Mouse (Mus musculus): ENCODE results near the gene Nemf. TPM values are rescaled to one million over a fixed set of nuclear protein-coding genes. Genes with fewer than 3 reads are reported as not detected.
A peak's percentile ranks its signal among the peaks of the same experiment; 100 is the strongest.
"Not testable (repeated sequence)": the region's sequence is repeated elsewhere in the genome, so short reads cannot be mapped to it uniquely, and the experiment has no call there.

Gene Nemf
- polyA plus RNA-seq, 1 experiment from 2014 or later, result 89.2 TPM

DNA sequence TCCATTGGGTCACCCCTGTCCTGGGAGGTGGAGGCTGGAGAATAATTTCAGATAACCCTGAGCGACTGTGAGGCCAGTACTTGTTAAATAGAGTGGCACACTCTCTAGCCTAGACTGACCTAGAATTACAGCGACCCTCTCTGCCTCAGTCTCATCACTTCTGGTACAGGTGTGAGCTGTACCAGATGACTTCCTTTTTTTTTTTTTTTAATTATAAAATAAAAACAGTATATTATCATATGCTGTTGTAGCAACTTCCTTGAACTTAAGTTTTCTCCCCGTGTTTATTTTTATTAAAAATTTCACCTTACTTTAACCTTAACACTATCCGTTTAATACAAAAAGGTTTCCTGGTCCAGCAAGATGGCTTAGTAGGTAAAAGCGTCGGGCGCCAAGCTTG lies 14.0 kb upstream of the Nemf start:
- ATAC-seq (ENCODE audit: low FRiP score, low read depth), result no peak
- H3K27me3 ChIP-seq (replicated peaks), result no peaks in the 10 kb centered on the region
- WGBS, result 18% methylated on average over 7 of the region's 7 CpGs
- peaks cover 17% of the 10 kb centered on the region for H3K4me1 ChIP-seq
- peak overlapping the region; percentile 99 for H3K9ac ChIP-seq
- H3K9me3 ChIP-seq, result no peaks in the 10 kb centered on the region
- peak overlapping the region; percentile 99 for H3K4me3 ChIP-seq
- H3K36me3 ChIP-seq, result no peaks in the 10 kb centered on the region
- H3K4me2 ChIP-seq (replicated peaks), result peak overlapping the region; percentile 95
- peak overlapping the region; percentile 53; the same call in 1 of the 2 replicates for H3K27ac ChIP-seq

DNA sequence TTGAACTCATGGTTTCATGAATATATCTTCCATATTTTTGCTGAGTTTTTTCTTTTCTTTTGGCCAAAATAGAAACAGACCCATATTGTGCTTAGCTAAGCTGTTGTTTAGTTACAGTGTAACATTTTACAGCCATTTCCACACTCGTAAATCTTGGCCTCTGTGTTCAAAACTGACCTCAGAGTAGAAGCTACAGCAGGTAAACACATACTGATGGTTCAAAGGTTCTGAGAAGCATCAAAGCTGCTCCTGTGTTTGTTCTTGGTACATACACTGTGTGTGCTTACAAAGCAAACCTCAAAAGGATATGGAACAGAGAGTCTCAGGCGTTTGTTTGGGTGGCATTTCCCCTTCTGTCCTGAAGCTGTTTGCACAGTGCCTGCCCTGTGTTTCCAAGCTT lies 10.6 kb upstream of the Nemf start:
- Histone ChIP-seq H3K9me3 (no peaks in the 10 kb centered on the region), H3K4me1 (peaks cover 7% of the 10 kb centered on the region; the same call in 1 of the 2 replicates), H3K4me3 (no peak overlapping the region), H3K4me2 (replicated peaks) (no peak overlapping the region), H3K9ac (no peak overlapping the region), H3K27ac (no peak overlapping the region), H3K36me3 (no peaks in the 10 kb centered on the region), H3K27me3 (replicated peaks) (no peaks in the 10 kb centered on the region)
- 61% methylated on average over 2 of the region's 2 CpGs for WGBS
- no peak for ATAC-seq (ENCODE audit: low FRiP score, low read depth)

DNA sequence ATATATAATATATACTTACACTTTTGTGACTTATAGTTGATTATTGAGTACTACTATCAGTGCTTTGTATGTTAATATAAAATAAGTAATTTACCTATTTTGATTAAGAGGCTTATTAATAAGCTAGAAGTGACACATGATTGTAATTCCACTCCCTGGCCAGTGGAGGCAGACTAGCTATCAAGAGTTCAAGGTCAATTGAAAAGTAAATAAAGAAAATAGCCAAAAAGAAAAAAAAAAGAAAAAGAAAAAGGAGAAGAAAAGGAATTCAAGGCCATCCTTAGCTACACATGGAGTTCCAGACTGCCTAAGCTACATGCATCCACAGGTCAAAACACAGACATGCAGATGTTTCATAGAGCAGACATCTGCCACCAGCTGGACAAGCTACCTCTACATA lies 9.5 kb upstream of the Nemf start:
- Histone ChIP-seq H3K4me3 (no peak overlapping the region), H3K36me3 (no peaks in the 10 kb centered on the region)
- ATAC-seq (ENCODE audit: low FRiP score, low read depth), result no peak

DNA sequence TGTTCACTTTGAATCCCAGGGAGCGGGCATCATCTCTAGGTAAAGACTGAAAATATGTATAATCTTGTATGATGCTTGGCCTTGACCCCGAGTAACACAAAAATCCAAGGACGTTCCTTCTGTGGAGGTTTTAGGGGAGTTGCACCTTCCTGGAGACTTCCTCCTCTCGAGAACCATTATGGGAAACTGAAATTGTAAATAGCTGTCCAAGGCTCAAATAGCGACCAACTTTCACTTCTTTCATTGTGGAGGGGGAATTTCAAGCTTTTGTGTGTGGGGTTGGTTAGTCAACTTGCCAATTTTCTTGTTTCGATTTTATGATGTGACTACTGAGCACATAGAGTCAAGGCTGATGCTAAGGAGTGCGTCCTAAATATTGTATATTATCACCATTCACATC lies 8.8 kb upstream of the Nemf start:
- Histone ChIP-seq H3K4me2 (replicated peaks) (no peak overlapping the region), H3K27me3 (replicated peaks) (no peaks in the 10 kb centered on the region), H3K9ac (no peak overlapping the region), H3K9me3 (no peaks in the 10 kb centered on the region), H3K36me3 (no peaks in the 10 kb centered on the region), H3K4me3 (no peak overlapping the region), H3K4me1 (peaks cover 11% of the 10 kb centered on the region; the same call in 1 of the 2 replicates), H3K27ac (no peak overlapping the region)
- ATAC-seq (ENCODE audit: low FRiP score, low read depth), result no peak
- 79% methylated on average over 7 of the region's 7 CpGs for WGBS

More for the DNA sequence above, 9.5 kb upstream of the Nemf start:
- Histone ChIP-seq H3K27ac (no peak overlapping the region), H3K27me3 (replicated peaks) (no peaks in the 10 kb centered on the region), H3K4me2 (replicated peaks) (no peak overlapping the region), H3K4me1 (peaks cover 11% of the 10 kb centered on the region; the same call in 1 of the 2 replicates), H3K9ac (no peak overlapping the region), H3K9me3 (no peaks in the 10 kb centered on the region)

DNA sequence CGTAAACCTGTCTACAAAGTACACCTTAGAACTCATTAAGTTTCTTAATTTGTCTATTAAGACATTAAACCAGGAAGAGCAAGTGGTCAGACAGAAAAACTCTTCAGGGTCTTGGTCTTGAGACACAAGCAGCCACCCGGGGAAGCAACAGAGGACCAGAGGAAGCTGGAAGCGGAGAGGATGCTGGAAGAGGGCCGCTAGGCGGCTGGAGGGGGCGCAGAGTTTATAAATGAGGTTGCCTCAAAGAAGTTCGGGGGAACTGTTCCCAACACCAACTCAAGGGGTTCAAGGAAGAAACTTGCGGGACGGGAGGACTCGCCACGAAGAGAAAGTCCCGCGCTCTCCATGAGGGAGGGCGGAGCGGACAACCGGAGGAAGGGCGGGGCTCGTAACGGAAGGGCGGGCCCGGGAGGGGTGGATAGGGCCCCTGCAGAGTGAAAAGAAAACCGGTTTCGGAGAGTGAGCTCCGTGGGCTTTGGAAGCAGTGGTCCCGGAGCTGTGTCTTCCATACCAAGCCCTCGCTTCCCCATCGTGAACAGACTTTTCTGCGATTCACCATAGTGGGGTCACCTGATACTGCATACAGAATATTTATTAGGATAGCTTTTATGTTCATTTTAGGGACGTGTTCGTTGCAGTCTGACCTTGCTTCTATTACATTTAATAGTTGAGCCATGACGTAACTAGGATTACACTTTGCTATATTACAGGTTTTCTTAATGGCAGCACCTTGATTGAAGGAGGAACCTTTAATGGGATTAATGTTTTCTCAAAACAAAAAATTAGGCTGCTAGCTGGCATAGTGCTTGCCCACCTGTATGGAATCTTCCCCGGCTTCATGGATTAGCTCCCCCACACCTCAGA lies 7.2 kb upstream of the Nemf start:
- no peak for ATAC-seq (ENCODE audit: low FRiP score, low read depth)
- peak overlapping the region; percentile 69 for H3K4me2 ChIP-seq (replicated peaks)
- H3K4me3 ChIP-seq, result peak overlapping the region; percentile 47
- H3K9ac ChIP-seq, result peak overlapping the region; percentile 61
- 6% methylated on average over 32 of the region's 32 CpGs for WGBS
- H3K27ac ChIP-seq, result no peak overlapping the region
- H3K9me3 ChIP-seq, result no peaks in the 10 kb centered on the region
- no peaks in the 10 kb centered on the region for H3K27me3 ChIP-seq (replicated peaks)
- no peaks in the 10 kb centered on the region for H3K36me3 ChIP-seq
- H3K4me1 ChIP-seq, result peaks cover 11% of the 10 kb centered on the region; the same call in 1 of the 2 replicates

DNA sequence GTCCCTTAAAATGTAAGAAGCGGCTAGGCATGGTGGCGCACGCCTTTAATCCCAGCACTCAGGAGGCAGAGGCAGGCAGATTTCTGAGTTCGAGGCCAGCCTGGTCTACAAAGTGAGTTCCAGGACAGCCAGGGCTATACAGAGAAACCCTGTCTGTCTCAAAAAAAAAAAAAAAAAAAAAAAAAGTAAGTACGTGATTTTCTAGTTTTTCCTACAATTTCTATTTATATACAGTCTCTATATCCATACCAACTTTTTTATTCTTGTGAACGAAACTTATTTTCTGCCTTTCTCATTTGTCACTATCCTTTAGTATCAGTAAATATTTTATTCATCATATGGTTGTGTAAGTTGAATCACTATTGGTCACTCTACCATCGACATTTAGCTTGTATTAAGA lies 6.1 kb upstream of the Nemf start:
- H3K36me3 ChIP-seq; H3K4me2 ChIP-seq (replicated peaks); H3K27me3 ChIP-seq (replicated peaks); ATAC-seq (ENCODE audit: low FRiP score, low read depth); H3K9me3 ChIP-seq; H3K4me3 ChIP-seq; H3K9ac ChIP-seq; H3K27ac ChIP-seq: not testable (repeated sequence)
- H3K4me1 ChIP-seq, result peaks cover 11% of the 10 kb centered on the region; the same call in 1 of the 2 replicates
- 93% methylated on average over 7 of the region's 7 CpGs for WGBS

DNA sequence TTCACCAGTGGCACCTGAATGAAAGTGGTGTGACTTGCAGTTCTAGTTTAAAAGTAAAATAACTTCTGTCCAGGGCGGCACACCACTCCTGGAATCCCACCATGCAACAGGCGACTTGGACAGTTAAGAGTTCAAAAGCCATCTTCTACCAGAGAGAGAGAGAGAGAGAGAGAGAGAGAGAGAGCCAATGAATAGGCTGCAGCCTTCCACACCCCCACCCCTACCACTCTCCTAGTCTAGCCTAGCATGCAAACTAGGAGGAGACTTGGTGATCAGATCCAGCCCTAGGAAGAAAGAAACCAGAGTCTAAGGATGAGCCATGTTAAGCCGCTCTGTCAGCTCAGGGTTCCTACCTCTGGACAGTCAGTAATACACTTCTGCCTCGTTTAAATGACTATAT lies 5.4 kb upstream of the Nemf start:
- Histone ChIP-seq H3K9me3 (no peaks in the 10 kb centered on the region), H3K4me2 (replicated peaks) (peak overlapping the region; percentile 67), H3K27me3 (replicated peaks) (no peaks in the 10 kb centered on the region), H3K9ac (no peak overlapping the region), H3K4me1 (peaks cover 11% of the 10 kb centered on the region; the same call in 1 of the 2 replicates), H3K36me3 (no peaks in the 10 kb centered on the region), H3K27ac (no peak overlapping the region), H3K4me3 (no peak overlapping the region)
- no peak for ATAC-seq (ENCODE audit: low FRiP score, low read depth)
- WGBS, result 40% methylated on average over 4 of the region's 4 CpGs

DNA sequence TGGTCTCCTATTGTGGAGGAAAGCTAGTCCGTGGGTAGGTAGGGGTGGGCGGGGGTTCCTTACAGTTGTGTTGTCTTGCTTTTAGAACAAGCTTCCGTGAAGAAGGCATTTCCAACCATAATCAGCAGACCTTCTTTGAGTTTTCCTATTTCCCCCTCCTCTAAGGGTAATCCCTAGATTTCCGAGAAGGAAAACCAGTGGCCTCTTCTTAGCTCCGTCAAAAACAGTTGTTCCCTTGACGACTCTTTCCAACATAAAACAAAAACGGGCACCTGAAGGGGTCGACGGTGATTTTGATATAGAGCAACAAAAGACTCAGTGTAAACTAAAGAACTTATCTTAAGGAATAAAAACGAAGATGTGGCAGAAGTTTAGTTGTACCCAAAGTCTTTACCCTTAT lies 5.0 kb upstream of the Nemf start:
- peak overlapping the region; percentile 39; the same call in 1 of the 2 replicates for H3K27ac ChIP-seq
- peaks cover 11% of the 10 kb centered on the region; the same call in 1 of the 2 replicates for H3K4me1 ChIP-seq
- H3K4me3 ChIP-seq, result peak overlapping the region; percentile 40
- H3K9me3 ChIP-seq, result no peaks in the 10 kb centered on the region
- H3K36me3 ChIP-seq, result no peaks in the 10 kb centered on the region
- peak overlapping the region; percentile 67 for H3K4me2 ChIP-seq (replicated peaks)
- no peaks in the 10 kb centered on the region for H3K27me3 ChIP-seq (replicated peaks)
- WGBS, result 7% methylated on average over 10 of the region's 10 CpGs
- peak overlapping the region; percentile 56 for H3K9ac ChIP-seq
- no peak for ATAC-seq (ENCODE audit: low FRiP score, low read depth)

DNA sequence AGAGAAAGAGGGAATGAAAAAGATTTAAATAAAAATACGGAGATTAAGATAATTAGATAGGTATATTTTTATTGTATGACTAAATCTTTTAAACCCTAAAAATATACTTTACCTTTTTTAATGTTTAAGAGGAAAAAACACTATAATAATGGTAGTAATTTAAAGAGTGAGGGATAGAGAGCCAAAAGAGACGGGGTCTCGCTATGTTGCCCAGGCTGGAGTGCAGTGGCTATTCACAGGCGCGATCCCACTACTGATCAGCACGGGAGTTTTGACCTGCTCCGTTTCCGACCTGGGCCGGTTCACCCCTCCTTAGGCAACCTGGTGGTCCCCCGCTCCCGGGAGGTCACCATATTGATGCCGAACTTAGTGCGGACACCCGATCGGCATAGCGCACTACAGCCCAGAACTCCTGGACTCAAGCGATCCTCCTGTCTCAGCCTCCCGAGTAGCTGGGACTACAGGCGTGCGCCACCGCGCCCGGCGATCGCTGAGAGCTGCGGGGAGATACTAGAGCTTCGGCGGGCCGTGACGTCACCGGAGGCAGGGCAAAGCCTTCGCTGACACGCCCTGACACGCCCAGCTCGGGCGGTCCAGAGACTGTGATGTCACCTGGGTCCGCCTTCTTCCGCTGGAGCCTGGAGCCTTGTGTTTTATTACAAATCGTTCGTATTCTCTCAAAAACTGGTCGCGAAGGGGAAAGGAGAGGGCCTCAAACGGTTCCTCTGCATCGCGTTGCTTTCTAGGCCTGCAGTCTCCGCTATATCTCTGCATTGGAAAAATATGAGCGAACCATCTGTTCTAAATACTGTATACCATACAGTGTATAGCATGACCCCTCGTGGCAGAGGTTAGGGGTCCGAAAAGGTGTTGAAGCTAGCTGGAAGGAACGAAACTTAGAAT lies 4.3 kb upstream of the Nemf start:
- Histone ChIP-seq H3K4me2 (replicated peaks) (peak overlapping the region; percentile 67), H3K4me3 (peak overlapping the region; percentile 40), H3K27ac (peak overlapping the region; percentile 39; the same call in 1 of the 2 replicates), H3K4me1 (peaks cover 11% of the 10 kb centered on the region; the same call in 1 of the 2 replicates), H3K9ac (peak overlapping the region; percentile 56)
- not testable (repeated sequence) for H3K9me3 ChIP-seq; H3K27me3 ChIP-seq (replicated peaks); H3K36me3 ChIP-seq
- peak; percentile 94 for ATAC-seq (ENCODE audit: low FRiP score, low read depth)
- under 1% methylated on average over 40 of the region's 50 CpGs for WGBS

DNA sequence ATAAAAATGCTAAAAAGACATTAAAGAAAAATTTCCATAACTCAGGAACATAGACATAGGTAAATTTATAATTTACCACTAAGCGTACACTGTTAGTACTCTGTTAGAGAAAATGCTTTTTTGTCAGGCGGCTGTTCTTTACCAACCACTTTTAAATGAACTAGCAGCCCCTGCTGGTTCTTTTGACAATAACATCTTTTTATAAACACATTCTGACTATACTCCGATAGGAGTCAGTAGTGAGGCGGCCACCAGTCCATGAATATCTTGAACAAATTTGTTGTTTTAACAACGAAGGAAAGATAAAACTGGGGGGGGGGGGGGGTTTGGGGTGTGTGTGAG lies 3.7 kb upstream of the Nemf start:
- ATAC-seq (ENCODE audit: low FRiP score, low read depth), result peak; percentile 3; the same call in 1 of the 2 replicates
- no peaks in the 10 kb centered on the region for H3K36me3 ChIP-seq
- no peak overlapping the region for H3K4me3 ChIP-seq
- no peak overlapping the region for H3K9ac ChIP-seq
- H3K4me2 ChIP-seq (replicated peaks), result no peak overlapping the region
- 22% methylated on average over 5 of the region's 5 CpGs for WGBS
- no peaks in the 10 kb centered on the region for H3K9me3 ChIP-seq
- H3K4me1 ChIP-seq, result peaks cover 13% of the 10 kb centered on the region; the same call in 1 of the 2 replicates
- no peaks in the 10 kb centered on the region for H3K27me3 ChIP-seq (replicated peaks)
- H3K27ac ChIP-seq, result no peak overlapping the region

DNA sequence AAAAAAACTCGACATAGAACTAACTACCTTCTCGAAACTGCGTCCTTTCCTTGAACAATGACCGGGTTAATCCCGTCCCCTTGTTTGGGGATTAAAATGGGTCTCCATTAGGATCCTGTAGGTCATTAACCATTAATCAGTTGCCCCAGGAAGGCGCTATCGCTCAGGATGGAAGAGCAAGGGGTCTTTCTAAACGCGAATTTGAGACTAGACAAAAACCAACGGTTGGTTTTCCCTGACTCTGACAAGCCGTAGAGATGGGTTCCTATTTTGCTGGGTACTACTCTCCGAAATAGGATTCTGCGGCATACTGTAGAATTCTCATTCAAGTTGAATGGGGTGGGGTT lies 308 bp upstream of the Nemf start:
- WGBS, result 5% methylated on average over 13 of the region's 13 CpGs
- H3K36me3 ChIP-seq, result peaks cover 21% of the 10 kb centered on the region
- H3K4me1 ChIP-seq, result peaks cover 4% of the 10 kb centered on the region; the same call in 1 of the 2 replicates
- H3K27me3 ChIP-seq (replicated peaks), result no peaks in the 10 kb centered on the region
- peak overlapping the region; percentile 88 for H3K4me3 ChIP-seq
- H3K9ac ChIP-seq, result peak overlapping the region; percentile 95; the same call in 1 of the 2 replicates
- no peak overlapping the region for H3K27ac ChIP-seq
- ATAC-seq (ENCODE audit: low FRiP score, low read depth), result no peak
- H3K4me2 ChIP-seq (replicated peaks), result peak overlapping the region; percentile 85
- no peaks in the 10 kb centered on the region for H3K9me3 ChIP-seq

DNA sequence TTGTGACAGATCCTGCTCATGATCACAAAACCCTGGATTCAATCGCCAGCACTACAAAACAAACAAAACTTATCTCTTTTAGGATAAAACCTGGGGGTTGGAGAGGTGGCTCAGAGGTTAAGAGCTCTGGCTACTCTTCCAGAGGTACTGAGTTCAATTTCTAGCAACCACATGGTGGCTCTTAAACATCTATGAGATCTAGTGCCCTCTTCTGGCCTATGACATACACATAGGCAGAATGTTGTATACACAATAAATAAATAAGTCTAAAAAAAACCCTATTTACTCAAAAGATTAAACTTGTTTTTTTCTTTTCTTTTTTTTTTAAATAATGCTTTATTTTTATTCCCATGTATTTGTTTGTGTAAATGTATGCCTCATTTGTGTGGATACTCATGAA lies 5.3 kb downstream of the Nemf start:
- Histone ChIP-seq H3K27ac (no peak overlapping the region), H3K9ac (no peak overlapping the region), H3K36me3 (peaks cover 55% of the 10 kb centered on the region), H3K4me3 (no peak overlapping the region), H3K27me3 (replicated peaks) (no peaks in the 10 kb centered on the region), H3K9me3 (no peaks in the 10 kb centered on the region), H3K4me2 (replicated peaks) (no peak overlapping the region), H3K4me1 (peaks cover 3% of the 10 kb centered on the region; the same call in 1 of the 2 replicates)
- no peak for ATAC-seq (ENCODE audit: low FRiP score, low read depth)
- WGBS, result 89% methylated on average over 1 of the region's 1 CpGs
